Mouse (Mus musculus): ENCODE measurements at regions not wholly inside any gene's neighbourhood (a gene's known extent, or its start where the extent isn't known, plus 50 kb on each side); places are given as distances from the start of the nearest gene placed in this dataset.

DNA sequence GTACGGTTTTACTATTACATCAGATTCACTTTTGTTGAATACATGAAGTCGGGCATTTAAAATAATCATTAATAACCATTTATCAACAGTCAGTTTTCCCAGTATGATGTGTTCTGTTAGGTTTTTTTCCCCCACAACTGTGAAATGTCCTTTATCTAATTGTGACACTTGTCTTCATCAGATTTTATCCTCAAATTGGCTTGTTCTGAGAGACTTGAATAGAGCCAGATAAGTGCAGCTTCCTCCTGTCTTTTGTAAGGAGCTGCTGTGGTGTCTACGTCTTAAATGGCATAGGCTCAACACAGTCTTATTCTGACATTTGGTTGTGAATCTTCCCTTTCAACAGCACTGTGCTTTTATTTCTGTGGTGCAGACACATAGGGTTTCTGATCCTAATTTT is 206.8 kb upstream of the Itga1 start:
- no peak overlapping the region for H3K27ac ChIP-seq
- H3K4me1 ChIP-seq = no peaks in the 10 kb centered on the region
- no peaks in the 10 kb centered on the region for H3K36me3 ChIP-seq
- H3K4me3 ChIP-seq = no peak overlapping the region
- H3K27me3 ChIP-seq = no peaks in the 10 kb centered on the region
- 86% methylated on average over 3 of the region's 3 CpGs for WGBS
- no peak for ATAC-seq (ENCODE audit: low FRiP score, low read depth)
- no peak overlapping the region for H3K4me2 ChIP-seq (replicated peaks)
- no peak overlapping the region for H3K9ac ChIP-seq
- no peaks in the 10 kb centered on the region for H3K9me3 ChIP-seq

DNA sequence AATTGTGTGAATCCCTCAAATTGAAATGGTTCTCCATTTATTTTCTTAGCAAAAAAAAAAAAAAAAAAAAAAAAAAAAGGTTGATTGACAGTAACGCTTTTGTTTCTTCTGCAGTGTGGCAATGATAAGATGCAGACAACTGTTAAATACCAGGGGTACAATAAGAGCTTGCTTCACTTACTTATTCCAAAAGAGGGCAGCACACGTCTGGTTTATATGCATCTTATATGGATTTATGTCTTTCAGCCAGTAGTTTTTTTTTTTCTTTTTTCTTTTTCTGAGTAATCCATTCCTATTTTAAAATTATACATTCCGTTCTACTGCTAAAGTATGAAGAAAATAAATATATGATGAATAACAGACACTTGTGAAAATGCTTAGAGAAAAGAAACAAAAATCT is 185.6 kb upstream of the Itga1 start:
- no peak for ATAC-seq (ENCODE audit: low FRiP score, low read depth)
- H3K9ac ChIP-seq = no peak overlapping the region
- no peaks in the 10 kb centered on the region for H3K27me3 ChIP-seq
- H3K27ac ChIP-seq = no peak overlapping the region
- WGBS = 37% methylated on average over 3 of the region's 3 CpGs
- no peaks in the 10 kb centered on the region for H3K36me3 ChIP-seq
- H3K4me1 ChIP-seq = no peaks in the 10 kb centered on the region
- H3K4me3 ChIP-seq = no peak overlapping the region
- no peaks in the 10 kb centered on the region for H3K9me3 ChIP-seq
- no peak overlapping the region for H3K4me2 ChIP-seq (replicated peaks)

DNA sequence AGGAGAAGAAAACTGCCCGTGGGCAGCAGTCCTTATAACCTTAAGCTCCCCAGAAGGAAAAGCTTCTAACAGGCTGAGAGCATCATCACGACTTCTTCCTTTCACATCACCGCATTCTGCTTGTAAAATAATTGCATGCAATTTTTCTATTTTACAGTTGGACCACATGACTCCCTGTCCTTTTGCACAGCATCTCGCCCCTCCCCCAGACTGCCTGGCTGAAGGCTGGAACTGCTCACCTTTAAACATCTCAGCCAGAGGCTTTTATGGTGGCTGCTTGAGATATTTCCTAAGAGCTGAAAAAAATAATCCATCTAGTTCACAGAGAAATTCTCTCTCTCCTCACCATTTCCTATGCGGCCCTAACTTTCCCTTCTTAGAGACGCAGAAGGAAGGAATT is 164.4 kb upstream of the Itga1 start:
- no peak overlapping the region for H3K27ac ChIP-seq
- no peaks in the 10 kb centered on the region for H3K4me1 ChIP-seq
- no peaks in the 10 kb centered on the region for H3K9me3 ChIP-seq
- no peak overlapping the region for H3K4me2 ChIP-seq (replicated peaks)
- H3K27me3 ChIP-seq = no peaks in the 10 kb centered on the region
- no peak overlapping the region for H3K4me3 ChIP-seq
- H3K36me3 ChIP-seq = no peaks in the 10 kb centered on the region
- 54% methylated on average over 6 of the region's 6 CpGs for WGBS
- H3K9ac ChIP-seq = no peak overlapping the region
- ATAC-seq (ENCODE audit: low FRiP score, low read depth) = no peak

DNA sequence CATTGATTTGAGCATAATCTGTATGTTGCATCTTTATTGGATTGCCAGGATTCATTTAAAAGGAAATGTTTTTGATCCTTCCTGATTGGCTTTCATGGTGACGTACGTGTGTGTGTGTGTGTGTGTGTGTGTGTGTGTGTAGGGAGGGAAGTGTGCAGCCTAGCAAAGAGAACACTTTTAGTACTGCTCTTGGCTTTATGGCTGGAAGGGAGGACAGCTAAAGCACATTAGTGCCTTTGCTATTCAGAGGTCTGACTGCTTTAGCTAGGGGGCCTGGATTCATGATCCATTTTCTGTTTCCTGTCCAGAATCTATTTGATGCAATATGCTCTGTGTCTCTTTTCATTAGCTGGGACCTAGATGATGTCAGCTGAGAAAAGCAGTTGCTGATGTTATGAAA is 155.6 kb upstream of the Itga1 start:
- Histone ChIP-seq H3K27me3 (no peaks in the 10 kb centered on the region), H3K9me3 (no peaks in the 10 kb centered on the region), H3K27ac (no peak overlapping the region), H3K4me1 (no peaks in the 10 kb centered on the region), H3K4me3 (no peak overlapping the region), H3K36me3 (no peaks in the 10 kb centered on the region), H3K9ac (no peak overlapping the region), H3K4me2 (replicated peaks) (no peak overlapping the region)
- ATAC-seq (ENCODE audit: low FRiP score, low read depth) = no peak
- 76% methylated on average over 2 of the region's 2 CpGs for WGBS

DNA sequence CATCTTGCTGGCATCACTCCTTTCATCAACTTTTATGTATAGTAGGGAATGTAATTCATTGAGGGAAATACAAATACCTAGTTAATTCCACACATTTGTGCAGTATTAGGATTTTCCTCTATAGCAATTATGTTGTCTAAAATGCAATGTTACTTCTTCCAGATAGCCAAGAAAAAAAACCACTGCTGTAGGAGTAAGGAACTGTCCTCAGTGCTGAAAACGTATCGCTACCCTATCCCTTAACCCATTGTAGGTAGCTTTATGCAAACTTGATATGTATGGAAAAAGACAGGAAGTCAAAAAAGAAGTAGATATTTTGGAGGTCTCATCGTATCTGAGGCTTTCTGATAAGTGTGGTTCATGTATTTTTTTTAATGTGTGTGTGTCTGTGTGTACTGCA is 150.8 kb upstream of the Itga1 start:
- Histone ChIP-seq H3K9ac (no peak overlapping the region), H3K27me3 (no peaks in the 10 kb centered on the region), H3K36me3 (no peaks in the 10 kb centered on the region), H3K4me1 (no peaks in the 10 kb centered on the region), H3K4me3 (no peak overlapping the region), H3K27ac (no peak overlapping the region), H3K4me2 (replicated peaks) (no peak overlapping the region), H3K9me3 (no peaks in the 10 kb centered on the region)
- no peak for ATAC-seq (ENCODE audit: low FRiP score, low read depth)
- WGBS = 48% methylated on average over 3 of the region's 3 CpGs

DNA sequence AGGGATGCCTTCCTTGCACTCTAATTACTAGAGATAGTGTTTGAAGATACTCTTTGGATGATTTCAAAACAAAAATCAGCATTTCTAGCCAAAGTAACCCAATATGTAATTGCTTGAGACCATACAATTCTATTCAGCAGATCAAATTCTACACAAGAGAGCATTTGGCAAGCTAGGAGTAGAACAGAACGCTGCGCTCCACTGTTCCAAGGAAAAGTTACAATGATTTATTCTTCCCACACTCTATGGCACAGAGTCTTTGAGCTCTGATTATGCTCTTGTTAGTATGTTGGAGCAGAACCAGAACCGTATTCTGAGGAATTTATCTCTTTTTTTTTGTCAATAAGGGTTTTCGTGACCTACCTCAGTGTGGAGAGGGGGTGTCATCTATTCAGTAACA is 130.2 kb upstream of the Itga1 start:
- no peak overlapping the region for H3K4me2 ChIP-seq (replicated peaks)
- H3K9me3 ChIP-seq = no peaks in the 10 kb centered on the region
- no peak overlapping the region for H3K9ac ChIP-seq
- H3K27ac ChIP-seq = no peak overlapping the region
- no peaks in the 10 kb centered on the region for H3K36me3 ChIP-seq
- 87% methylated on average over 4 of the region's 4 CpGs for WGBS
- H3K27me3 ChIP-seq = no peaks in the 10 kb centered on the region
- no peaks in the 10 kb centered on the region for H3K4me1 ChIP-seq
- ATAC-seq (ENCODE audit: low FRiP score, low read depth) = no peak
- H3K4me3 ChIP-seq = no peak overlapping the region

DNA sequence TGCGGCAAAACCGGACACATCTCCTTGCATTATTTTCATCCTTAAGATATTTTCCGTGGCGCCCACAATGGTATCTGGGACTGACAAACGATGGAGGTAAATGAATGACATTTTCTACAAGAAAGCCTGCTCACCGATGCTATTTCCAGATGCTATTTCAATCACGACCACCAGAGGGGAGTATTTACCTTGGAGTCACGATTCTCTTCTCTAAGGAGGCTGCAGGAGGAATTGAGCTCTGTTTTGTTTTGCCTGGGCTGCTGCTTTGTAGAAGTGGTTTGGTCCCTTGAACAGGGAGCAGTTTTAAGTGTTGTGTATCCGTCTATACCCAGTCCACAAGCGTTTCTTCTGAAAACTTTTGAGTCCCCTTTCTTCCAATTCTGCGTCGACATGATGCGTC is 128.7 kb upstream of the Itga1 start:
- Histone ChIP-seq H3K9me3 (no peaks in the 10 kb centered on the region), H3K36me3 (no peaks in the 10 kb centered on the region), H3K9ac (no peak overlapping the region), H3K27ac (no peak overlapping the region), H3K27me3 (no peaks in the 10 kb centered on the region), H3K4me2 (replicated peaks) (no peak overlapping the region), H3K4me3 (no peak overlapping the region), H3K4me1 (no peaks in the 10 kb centered on the region)
- ATAC-seq (ENCODE audit: low FRiP score, low read depth) = no peak; the same call in 1 of the 2 replicates
- WGBS = 27% methylated on average over 13 of the region's 13 CpGs

DNA sequence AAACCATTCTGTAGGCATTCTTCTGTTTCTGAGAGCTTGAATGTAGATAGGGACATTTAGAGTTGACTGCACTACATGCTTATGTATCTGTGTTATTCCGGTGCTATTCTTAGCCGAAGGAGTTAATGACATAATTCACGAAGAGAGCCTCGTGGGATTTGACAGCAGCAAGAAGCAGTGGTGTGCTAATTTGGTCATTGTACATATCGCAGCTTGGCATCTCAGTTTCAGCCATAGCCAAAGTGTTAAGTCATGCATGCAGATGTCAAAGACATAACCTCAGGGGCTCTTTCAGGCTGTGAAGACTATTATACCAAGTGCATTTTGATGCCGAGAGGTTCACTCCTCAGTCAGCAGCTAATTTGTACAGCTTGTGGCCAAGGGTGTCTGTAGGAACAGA is 125.1 kb upstream of the Itga1 start:
- H3K36me3 ChIP-seq = no peaks in the 10 kb centered on the region
- no peaks in the 10 kb centered on the region for H3K27me3 ChIP-seq
- H3K4me2 ChIP-seq (replicated peaks) = no peak overlapping the region
- WGBS = 75% methylated on average over 6 of the region's 6 CpGs
- no peak for ATAC-seq (ENCODE audit: low FRiP score, low read depth)
- H3K9ac ChIP-seq = no peak overlapping the region
- no peak overlapping the region for H3K4me3 ChIP-seq
- no peaks in the 10 kb centered on the region for H3K4me1 ChIP-seq
- H3K9me3 ChIP-seq = no peaks in the 10 kb centered on the region
- no peak overlapping the region for H3K27ac ChIP-seq

DNA sequence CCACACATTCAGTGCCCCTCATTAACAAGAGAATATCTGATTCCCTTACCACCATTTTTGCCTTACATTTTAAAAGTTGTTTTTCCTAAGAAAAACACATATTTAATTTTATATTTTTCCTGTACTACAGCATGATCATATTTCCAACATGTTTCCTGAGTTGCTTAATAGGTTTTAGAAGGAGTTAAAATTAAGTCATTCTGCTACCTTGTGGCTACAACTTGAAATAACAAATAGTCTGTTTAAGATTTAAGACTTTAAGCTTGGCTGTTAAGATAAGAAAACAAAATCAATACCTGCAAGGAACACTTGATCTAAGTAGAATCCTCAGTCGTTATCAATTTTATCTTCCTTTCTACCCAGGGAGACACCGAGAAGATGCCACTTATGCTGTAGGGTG is 117.9 kb upstream of the Itga1 start:
- Histone ChIP-seq H3K27ac (no peak overlapping the region), H3K4me3 (no peak overlapping the region), H3K36me3 (no peaks in the 10 kb centered on the region), H3K4me2 (replicated peaks) (no peak overlapping the region), H3K9me3 (no peaks in the 10 kb centered on the region), H3K4me1 (no peaks in the 10 kb centered on the region), H3K9ac (no peak overlapping the region), H3K27me3 (no peaks in the 10 kb centered on the region)
- 61% methylated on average over 2 of the region's 2 CpGs for WGBS
- ATAC-seq (ENCODE audit: low FRiP score, low read depth) = no peak

DNA sequence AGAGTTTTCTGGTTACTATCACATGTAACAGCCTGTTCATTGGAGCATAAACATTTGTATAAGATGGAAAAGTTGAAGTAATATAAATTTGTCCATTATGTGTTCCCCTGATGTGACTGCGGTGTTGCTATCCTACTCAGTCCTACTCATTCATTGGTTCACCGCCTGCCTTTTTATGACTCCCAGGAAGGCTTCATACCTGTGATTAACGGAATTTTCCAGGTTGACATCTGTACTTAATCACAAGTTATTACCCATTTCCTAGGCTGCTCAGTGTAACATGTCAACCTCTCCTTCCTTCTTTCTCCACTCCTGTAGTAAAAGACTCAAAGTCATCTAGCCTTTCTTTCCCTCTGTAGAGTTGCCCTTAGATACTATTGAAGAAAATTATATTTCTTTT is 109.5 kb upstream of the Itga1 start:
- H3K36me3 ChIP-seq = no peaks in the 10 kb centered on the region
- H3K27me3 ChIP-seq = no peaks in the 10 kb centered on the region
- ATAC-seq (ENCODE audit: low FRiP score, low read depth) = peak; percentile 90
- H3K27ac ChIP-seq = no peak overlapping the region
- H3K4me3 ChIP-seq = no peak overlapping the region
- no peak overlapping the region for H3K4me2 ChIP-seq (replicated peaks)
- H3K9me3 ChIP-seq = no peaks in the 10 kb centered on the region
- WGBS = 24% methylated on average over 3 of the region's 3 CpGs
- no peak overlapping the region for H3K9ac ChIP-seq
- peaks cover 12% of the 10 kb centered on the region for H3K4me1 ChIP-seq

DNA sequence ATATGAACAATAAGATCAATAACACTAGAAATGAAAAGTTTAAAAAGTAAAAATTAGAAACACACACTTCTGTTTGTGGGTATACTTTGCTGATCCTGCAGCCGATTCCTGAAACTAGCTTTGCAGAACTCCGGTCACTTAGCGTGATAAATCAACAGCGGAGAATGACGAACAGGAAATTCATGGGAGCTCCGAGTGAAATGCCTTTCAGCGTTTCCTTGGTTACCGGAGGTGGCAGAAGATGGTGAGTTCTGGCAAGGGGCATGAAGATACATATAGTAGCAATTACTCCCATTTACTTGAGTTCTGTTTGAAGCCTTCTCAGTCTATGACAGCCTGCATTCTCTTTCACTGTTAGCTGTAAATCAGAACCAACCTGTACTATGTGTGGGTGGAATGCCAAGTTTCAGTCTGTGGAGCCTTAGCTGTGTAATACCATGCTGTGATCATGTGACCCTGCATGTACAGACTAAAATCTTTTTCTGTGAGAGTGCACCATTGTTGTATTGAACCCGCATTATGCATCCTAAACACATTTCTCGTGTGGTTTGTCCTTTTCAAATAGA is 109.0 kb upstream of the Itga1 start:
- peak; percentile 84 for ATAC-seq (ENCODE audit: low FRiP score, low read depth)
- no peak overlapping the region for H3K4me3 ChIP-seq
- whole genome bisulfite sequencing = 46% methylated on average over 10 of the region's 10 CpGs
- peaks cover 12% of the 10 kb centered on the region for H3K4me1 ChIP-seq
- no peaks in the 10 kb centered on the region for H3K9me3 ChIP-seq
- H3K9ac ChIP-seq = no peak overlapping the region
- H3K27me3 ChIP-seq = no peaks in the 10 kb centered on the region
- H3K36me3 ChIP-seq = no peaks in the 10 kb centered on the region
- peak overlapping the region; percentile 30; the same call in 1 of the 2 replicates for H3K4me2 ChIP-seq (replicated peaks)
- no peak overlapping the region for H3K27ac ChIP-seq

DNA sequence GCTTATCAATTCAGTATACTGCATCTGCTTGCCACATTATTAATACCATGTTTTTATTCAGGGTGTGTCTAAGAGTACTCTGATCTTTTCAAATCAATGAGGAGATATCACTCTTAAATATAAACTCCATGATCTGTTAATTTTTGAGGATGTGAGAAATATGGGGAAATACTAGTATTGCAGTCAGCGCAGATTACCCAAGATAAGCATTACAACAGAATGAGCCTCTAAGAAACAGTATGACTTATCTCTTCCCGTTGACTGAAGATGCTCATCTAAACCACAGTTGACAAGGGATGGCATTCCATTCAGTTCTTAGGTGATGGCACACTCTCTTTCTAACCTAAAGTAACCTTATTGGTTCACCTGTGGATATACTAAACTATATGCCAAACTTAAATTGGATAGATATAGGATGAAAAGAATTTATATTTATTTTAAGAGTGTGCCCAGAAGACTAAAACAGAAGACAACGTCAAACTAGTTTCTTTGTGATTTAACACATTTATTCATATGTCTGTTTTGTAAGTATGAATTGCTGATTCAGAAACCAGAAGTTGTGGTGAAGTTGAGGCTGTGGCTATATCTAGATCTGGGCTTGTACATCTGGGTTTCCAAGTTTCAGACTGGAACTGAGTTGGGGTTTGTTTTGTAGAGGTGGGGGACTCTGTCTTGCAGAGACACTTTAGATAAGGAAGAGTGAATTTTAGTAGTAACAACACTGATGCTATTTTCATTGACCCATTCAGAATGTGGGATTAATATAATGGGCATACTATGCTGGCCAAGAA is 107.8 kb upstream of the Itga1 start:
- Histone ChIP-seq H3K4me2 (replicated peaks) (no peak overlapping the region), H3K36me3 (no peaks in the 10 kb centered on the region), H3K4me1 (peaks cover 12% of the 10 kb centered on the region), H3K4me3 (no peak overlapping the region), H3K27ac (no peak overlapping the region), H3K9ac (no peak overlapping the region), H3K27me3 (no peaks in the 10 kb centered on the region), H3K9me3 (no peaks in the 10 kb centered on the region)
- ATAC-seq (ENCODE audit: low FRiP score, low read depth) = no peak
- 92% methylated on average over 3 of the region's 3 CpGs for WGBS

DNA sequence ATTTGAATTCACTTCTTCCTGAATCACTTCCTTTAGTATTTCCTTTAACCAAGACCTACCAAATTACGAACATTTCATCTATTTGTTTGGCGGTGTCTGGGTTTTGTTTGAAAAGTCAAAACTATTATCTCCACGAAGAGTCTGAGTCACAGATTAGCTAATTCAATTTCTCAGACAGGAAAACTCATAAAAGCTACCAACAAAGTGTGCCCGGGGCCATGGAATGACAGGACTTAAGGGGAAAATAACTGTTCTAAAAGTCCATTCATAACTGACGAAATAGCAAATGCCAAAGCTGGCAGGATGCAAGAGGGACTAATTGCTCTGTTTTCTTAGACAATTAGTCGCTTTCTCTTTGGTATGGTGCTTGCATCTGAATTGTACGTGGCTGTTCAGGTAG is 105.0 kb upstream of the Itga1 start:
- Histone ChIP-seq H3K9me3 (no peaks in the 10 kb centered on the region), H3K36me3 (no peaks in the 10 kb centered on the region), H3K27ac (no peak overlapping the region), H3K4me1 (peaks cover 11% of the 10 kb centered on the region), H3K9ac (no peak overlapping the region), H3K4me3 (no peak overlapping the region), H3K4me2 (replicated peaks) (no peak overlapping the region), H3K27me3 (no peaks in the 10 kb centered on the region)
- WGBS = 69% methylated on average over 7 of the region's 7 CpGs
- no peak for ATAC-seq (ENCODE audit: low FRiP score, low read depth)

Data from limb, embryonic 13.5 days (tissue).